Mouse (Mus musculus): ENCODE data around the gene Mylk3. TPM values are rescaled to one million over a fixed set of nuclear protein-coding genes. Genes with fewer than 3 reads are reported as not detected.
A peak's percentile ranks its signal among the peaks of the same experiment; 100 is the strongest.

Mylk3 gene
- polyA plus RNA-seq, 1 experiment from 2014 or later: 7.4 TPM

GRCm38 (mm10) chr8:85313036-85313435 lies 73.1 kb downstream of the Mylk3 start:
- H3K4me2 ChIP-seq (ENCODE audit: low read depth, low read length): no peak overlapping the region
- 87% methylated on average over 3 of the region's 3 CpGs for WGBS
- ATAC-seq (ENCODE audit: insufficient read depth, low FRiP score): no peak
- no peak overlapping the region for H3K4me3 ChIP-seq (replicated peaks; ENCODE audit: low read length)
- 0 out of 2 replicates have a peak, but pooled peaks cover under 1% of the 10 kb centered on the region for H3K9me3 ChIP-seq (replicated peaks; ENCODE audit: control insufficient read depth, low read length)
- H3K27me3 ChIP-seq (ENCODE audit: control insufficient read depth, insufficient read depth, low read length): no peaks in the 10 kb centered on the region
- no peak overlapping the region for H3K9ac ChIP-seq (ENCODE audit: low read length)
- H3K4me1 ChIP-seq (ENCODE audit: control insufficient read depth, insufficient read depth, low read length): no peaks in the 10 kb centered on the region
- peaks cover 6% of the 10 kb centered on the region; the same call in 1 of the 2 replicates for H3K36me3 ChIP-seq (ENCODE audit: control insufficient read depth, insufficient read depth, low read length)
- H3K27ac ChIP-seq (ENCODE audit: low read length): no peak overlapping the region

DNA sequence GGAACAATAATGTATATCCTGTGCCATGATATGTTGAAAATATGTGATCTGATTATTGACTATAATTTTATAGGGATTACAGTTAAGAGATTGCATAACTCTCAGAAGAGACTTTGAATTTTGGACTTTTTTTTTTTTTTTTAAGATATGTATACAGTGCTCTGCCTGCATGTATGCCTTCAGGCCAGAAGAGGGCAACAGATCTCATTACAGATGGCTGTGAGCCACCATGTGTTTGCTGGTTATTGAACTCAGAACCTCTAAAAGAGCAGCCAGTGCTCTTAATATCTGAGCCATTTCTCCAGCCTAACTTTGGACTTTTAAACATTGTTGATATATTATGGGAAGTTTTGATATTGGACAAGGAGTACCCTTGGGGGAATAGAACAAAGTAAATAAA lies 74.4 kb downstream of the Mylk3 start:
- H3K36me3 ChIP-seq (ENCODE audit: control insufficient read depth, insufficient read depth, low read length): peaks cover 7% of the 10 kb centered on the region
- no peak overlapping the region for H3K9ac ChIP-seq (ENCODE audit: low read length)
- H3K4me1 ChIP-seq (ENCODE audit: control insufficient read depth, insufficient read depth, low read length): no peaks in the 10 kb centered on the region
- no peak overlapping the region for H3K4me2 ChIP-seq (ENCODE audit: low read depth, low read length)
- H3K27ac ChIP-seq (ENCODE audit: low read length): no peak overlapping the region
- H3K27me3 ChIP-seq (ENCODE audit: control insufficient read depth, insufficient read depth, low read length): no peaks in the 10 kb centered on the region
- H3K9me3 ChIP-seq (replicated peaks; ENCODE audit: control insufficient read depth, low read length): no peaks in the 10 kb centered on the region
- no peak overlapping the region for H3K4me3 ChIP-seq (replicated peaks; ENCODE audit: low read length)
- no peak for ATAC-seq (ENCODE audit: insufficient read depth, low FRiP score)

GRCm38 (mm10) chr8:85308564-85308963 lies 77.6 kb downstream of the Mylk3 start:
- H3K4me2 ChIP-seq (ENCODE audit: low read depth, low read length): no peak overlapping the region
- H3K36me3 ChIP-seq (ENCODE audit: control insufficient read depth, insufficient read depth, low read length): peaks cover 18% of the 10 kb centered on the region
- ATAC-seq (ENCODE audit: insufficient read depth, low FRiP score): no peak
- no peaks in the 10 kb centered on the region for H3K4me1 ChIP-seq (ENCODE audit: control insufficient read depth, insufficient read depth, low read length)
- no peak overlapping the region for H3K27ac ChIP-seq (ENCODE audit: low read length)
- no peaks in the 10 kb centered on the region for H3K27me3 ChIP-seq (ENCODE audit: control insufficient read depth, insufficient read depth, low read length)
- H3K9ac ChIP-seq (ENCODE audit: low read length): no peak overlapping the region
- no peaks in the 10 kb centered on the region for H3K9me3 ChIP-seq (replicated peaks; ENCODE audit: control insufficient read depth, low read length)
- no peak overlapping the region for H3K4me3 ChIP-seq (replicated peaks; ENCODE audit: low read length)
- WGBS: 89% methylated on average over 2 of the region's 2 CpGs

DNA sequence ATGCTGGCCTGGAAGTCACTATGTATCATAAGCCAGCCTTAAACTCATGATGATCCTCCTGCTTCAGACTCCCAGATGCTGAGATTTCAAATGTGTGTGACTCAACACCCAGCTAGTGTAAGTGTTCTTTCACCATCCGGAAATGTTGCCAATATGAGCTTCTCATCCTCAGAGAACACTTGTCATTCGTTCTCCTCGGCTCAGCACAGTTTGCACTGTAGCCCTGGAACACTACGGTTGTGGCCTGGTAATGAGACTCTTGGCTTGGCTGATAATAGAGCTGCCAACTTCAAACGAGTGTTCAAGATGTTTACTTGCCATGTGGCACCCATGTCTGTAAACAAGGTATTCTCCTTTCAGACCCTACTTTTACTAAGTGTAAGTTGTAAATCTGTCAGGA lies 82.6 kb downstream of the Mylk3 start:
- no peak overlapping the region for H3K27ac ChIP-seq (ENCODE audit: low read length)
- WGBS: 87% methylated on average over 5 of the region's 5 CpGs
- ATAC-seq (ENCODE audit: insufficient read depth, low FRiP score): no peak
- H3K4me1 ChIP-seq (ENCODE audit: control insufficient read depth, insufficient read depth, low read length): peaks cover 16% of the 10 kb centered on the region
- no peaks in the 10 kb centered on the region for H3K27me3 ChIP-seq (ENCODE audit: control insufficient read depth, insufficient read depth, low read length)
- no peaks in the 10 kb centered on the region for H3K9me3 ChIP-seq (replicated peaks; ENCODE audit: control insufficient read depth, low read length)
- no peak overlapping the region for H3K4me3 ChIP-seq (replicated peaks; ENCODE audit: low read length)
- H3K9ac ChIP-seq (ENCODE audit: low read length): no peak overlapping the region
- H3K36me3 ChIP-seq (ENCODE audit: control insufficient read depth, insufficient read depth, low read length): peaks cover 26% of the 10 kb centered on the region
- no peak overlapping the region for H3K4me2 ChIP-seq (ENCODE audit: low read depth, low read length)

DNA sequence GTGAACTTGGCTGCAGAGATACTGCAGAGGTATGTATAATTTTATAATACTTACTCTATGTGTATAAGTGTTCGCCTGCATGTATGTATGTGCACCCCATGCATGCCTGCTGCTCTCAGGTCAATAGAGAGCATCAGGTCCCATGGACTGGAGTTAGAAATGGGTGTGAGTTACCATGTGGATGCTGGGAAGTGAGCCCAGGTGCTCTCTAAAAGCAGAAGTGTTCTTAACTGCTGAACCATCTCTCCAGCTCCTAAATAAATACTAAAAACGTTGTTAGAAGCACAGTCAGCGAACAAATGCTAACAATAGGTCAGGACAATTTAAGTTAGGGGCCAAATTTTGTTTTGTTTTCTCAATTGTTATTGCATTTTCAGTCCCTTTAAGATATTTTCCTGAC lies 83.2 kb downstream of the Mylk3 start:
- peaks cover 20% of the 10 kb centered on the region for H3K36me3 ChIP-seq (ENCODE audit: control insufficient read depth, insufficient read depth, low read length)
- WGBS: 82% methylated on average over 3 of the region's 3 CpGs

DNA sequence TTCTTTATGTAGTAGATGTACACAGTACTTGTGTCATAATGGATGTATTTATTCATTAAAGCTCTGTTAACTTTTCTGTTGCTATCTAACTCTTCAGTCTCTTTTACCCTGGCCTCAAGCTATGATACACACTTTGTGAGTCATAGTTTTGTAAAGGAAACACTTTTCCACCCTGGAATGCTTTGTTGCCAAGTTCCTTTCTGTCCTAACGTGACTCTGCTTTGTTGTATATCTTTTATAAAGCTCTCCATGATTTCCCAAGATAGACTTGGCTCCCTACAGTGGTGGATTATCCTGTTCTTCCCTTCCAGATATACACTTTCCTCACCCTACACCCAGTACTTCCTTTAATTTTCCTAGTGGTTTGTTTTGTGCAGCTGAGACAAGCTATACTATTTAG lies 84.2 kb downstream of the Mylk3 start:
- no peaks in the 10 kb centered on the region for H3K27me3 ChIP-seq (ENCODE audit: control insufficient read depth, insufficient read depth, low read length)
- no peak overlapping the region for H3K4me2 ChIP-seq (ENCODE audit: low read depth, low read length)
- H3K9ac ChIP-seq (ENCODE audit: low read length): 0 out of 2 replicates have a peak overlapping the region, but pooled peaks have one; percentile 14
- no peak overlapping the region for H3K4me3 ChIP-seq (replicated peaks; ENCODE audit: low read length)
- no peaks in the 10 kb centered on the region for H3K9me3 ChIP-seq (replicated peaks; ENCODE audit: control insufficient read depth, low read length)
- H3K36me3 ChIP-seq (ENCODE audit: control insufficient read depth, insufficient read depth, low read length): peaks cover 19% of the 10 kb centered on the region
- H3K27ac ChIP-seq (ENCODE audit: low read length): no peak overlapping the region
- ATAC-seq (ENCODE audit: insufficient read depth, low FRiP score): no peak
- 24% methylated on average over 1 of the region's 1 CpGs for WGBS
- peaks cover 27% of the 10 kb centered on the region for H3K4me1 ChIP-seq (ENCODE audit: control insufficient read depth, insufficient read depth, low read length)

More for the DNA sequence above, 83.2 kb downstream of the Mylk3 start:
- Histone ChIP-seq H3K4me3 (replicated peaks; ENCODE audit: low read length) (no peak overlapping the region), H3K9ac (ENCODE audit: low read length) (no peak overlapping the region), H3K27me3 (ENCODE audit: control insufficient read depth, insufficient read depth, low read length) (no peaks in the 10 kb centered on the region), H3K27ac (ENCODE audit: low read length) (no peak overlapping the region), H3K4me1 (ENCODE audit: control insufficient read depth, insufficient read depth, low read length) (peaks cover 22% of the 10 kb centered on the region), H3K9me3 (replicated peaks; ENCODE audit: control insufficient read depth, low read length) (no peaks in the 10 kb centered on the region), H3K4me2 (ENCODE audit: low read depth, low read length) (no peak overlapping the region)
- ATAC-seq (ENCODE audit: insufficient read depth, low FRiP score): no peak

GRCm38 (mm10) chr8:85299434-85300077 lies 86.6 kb downstream of the Mylk3 start, which contains the start of the genes Orc6 and Vps35:
Orc6 (plus strand) TSS chr8:85299632.
Vps35 (minus strand) TSS chr8:85299802.
- Histone ChIP-seq H3K9me3 (replicated peaks; ENCODE audit: control insufficient read depth, low read length) (no peaks in the 10 kb centered on the region), H3K36me3 (ENCODE audit: control insufficient read depth, insufficient read depth, low read length) (peaks cover 10% of the 10 kb centered on the region; the same call in 1 of the 2 replicates), H3K27me3 (ENCODE audit: control insufficient read depth, insufficient read depth, low read length) (no peaks in the 10 kb centered on the region), H3K4me2 (ENCODE audit: low read depth, low read length) (peak within 1 kb of the TSS; percentile 82), H3K9ac (ENCODE audit: low read length) (peak within 1 kb of the TSS; percentile 91), H3K27ac (ENCODE audit: low read length) (peak within 1 kb of the TSS; percentile 98), H3K4me1 (ENCODE audit: control insufficient read depth, insufficient read depth, low read length) (peaks cover 27% of the 10 kb centered on the region), H3K4me3 (replicated peaks; ENCODE audit: low read length) (peak within 1 kb of the TSS; percentile 83)
- under 1% methylated on average over 63 of the region's 63 CpGs for WGBS
- ATAC-seq (ENCODE audit: insufficient read depth, low FRiP score): peak; percentile 99

GRCm38 (mm10) chr8:85298600-85299433 lies 87.3 kb downstream of the Mylk3 start:
- Histone ChIP-seq H3K9me3 (replicated peaks; ENCODE audit: control insufficient read depth, low read length) (no peaks in the 10 kb centered on the region), H3K4me2 (ENCODE audit: low read depth, low read length) (peak overlapping the region; percentile 82), H3K27ac (ENCODE audit: low read length) (peak overlapping the region; percentile 98), H3K9ac (ENCODE audit: low read length) (peak overlapping the region; percentile 91), H3K4me3 (replicated peaks; ENCODE audit: low read length) (peak overlapping the region; percentile 83), H3K4me1 (ENCODE audit: control insufficient read depth, insufficient read depth, low read length) (peaks cover 27% of the 10 kb centered on the region), H3K36me3 (ENCODE audit: control insufficient read depth, insufficient read depth, low read length) (peaks cover 10% of the 10 kb centered on the region; the same call in 1 of the 2 replicates), H3K27me3 (ENCODE audit: control insufficient read depth, insufficient read depth, low read length) (no peaks in the 10 kb centered on the region)
- WGBS: under 1% methylated on average over 53 of the region's 53 CpGs
- no peak for ATAC-seq (ENCODE audit: insufficient read depth, low FRiP score)

- Histone ChIP-seq H3K9ac (ENCODE audit: low read length) (no peak overlapping the region), H3K4me1 (ENCODE audit: control insufficient read depth, insufficient read depth, low read length) (no peaks in the 10 kb centered on the region), H3K27ac (ENCODE audit: low read length) (no peak overlapping the region), H3K4me2 (ENCODE audit: low read depth, low read length) (no peak overlapping the region), H3K4me3 (replicated peaks; ENCODE audit: low read length) (no peak overlapping the region), H3K27me3 (ENCODE audit: control insufficient read depth, insufficient read depth, low read length) (no peaks in the 10 kb centered on the region), H3K9me3 (replicated peaks; ENCODE audit: control insufficient read depth, low read length) (no peaks in the 10 kb centered on the region), H3K36me3 (ENCODE audit: control insufficient read depth, insufficient read depth, low read length) (peaks cover 13% of the 10 kb centered on the region; the same call in 1 of the 2 replicates)
- 84% methylated on average over 1 of the region's 1 CpGs for WGBS
- ATAC-seq (ENCODE audit: insufficient read depth, low FRiP score): no peak
These were observed 99.3 kb downstream of the Mylk3 start for GRCm38 (mm10) chr8:85286846-85287245.

Data from stomach, embryonic 16.5 days (tissue).